Mouse (Mus musculus): ENCODE data around the gene Hoxa10.

DNA sequence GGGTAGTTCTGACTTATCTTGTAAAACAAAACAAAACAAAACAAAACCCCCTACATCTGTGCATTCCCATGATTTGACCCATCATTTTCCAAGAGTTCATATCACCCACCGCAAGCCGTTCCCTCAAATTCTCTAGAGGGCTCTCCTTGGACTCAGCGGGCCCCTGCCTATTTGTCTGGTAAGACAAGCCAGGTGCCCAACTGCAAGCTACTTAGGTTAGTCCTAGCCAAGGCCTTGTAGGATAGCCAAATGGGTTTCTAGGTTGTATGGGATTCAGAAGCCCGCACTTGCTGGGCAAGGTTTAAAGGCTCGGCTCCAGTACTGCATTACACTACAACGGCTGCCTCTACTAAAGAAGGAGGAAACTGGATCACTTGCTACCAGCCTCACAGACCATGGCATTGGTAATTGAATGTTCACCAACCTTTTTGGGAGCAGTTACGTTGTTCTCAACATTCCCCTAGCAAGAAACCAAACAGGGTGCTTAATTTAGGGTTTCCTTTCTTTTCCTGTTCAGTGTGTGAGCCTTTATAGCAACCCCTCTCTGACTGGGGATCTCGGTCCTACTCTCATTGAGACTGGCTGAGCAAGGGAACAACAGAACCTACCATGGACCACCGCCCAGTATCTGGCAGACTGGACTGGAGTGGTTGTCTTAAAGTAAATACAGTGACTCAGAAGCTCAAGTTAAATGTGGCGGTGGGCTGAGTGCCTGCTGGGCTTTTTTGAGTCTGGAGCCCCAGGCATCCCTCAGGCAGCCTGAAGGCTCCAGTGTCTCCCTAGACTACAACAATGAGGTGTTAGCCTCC is 3.1 kb downstream of the Hoxa10 start:
- TF ChIP-seq POLR2A (IDR thresholded peaks at IDR 0.05; ENCODE audit: insufficient read depth, low read length): no peak
- TF ChIP-seq CTCF (IDR thresholded peaks at IDR 0.05; ENCODE audit: low read depth, low read length): no peak
- TF ChIP-seq EP300 (IDR thresholded peaks at IDR 0.05; ENCODE audit: insufficient read depth, low read depth, low read length): no peak

Measured in ES-Bruce4 (cell line).